Mouse (Mus musculus) forebrain, postnatal 0 days (tissue): ENCODE results near the gene Cask. TPM values are rescaled to one million over a fixed set of nuclear protein-coding genes. Genes with fewer than 3 reads are reported as not detected.
A peak's percentile ranks its signal among the peaks of the same experiment; 100 is the strongest.

Experiments
- ATAC-seq: fragments of 200-750 bp; cut with Nextera tagmentation; 2 replicates; pipeline ENCODE4 v1.8.0; 2017; ENCODE audit warnings: mild to moderate bottlenecking, moderate library complexity
- DNase-seq: peaks from one replicate; pipeline ENCODE4 v3.0.0-alpha.2; 2015
- H3K27ac ChIP-seq: fragments of 300-500 bp; sonication (generic); 2 replicates; pipeline ENCODE4 v1.5.1; 2014; ENCODE audit warnings: low read depth, mild to moderate bottlenecking, antibody characterized with exemption, low read length, moderate library complexity, mixed read lengths
- H3K27me3 ChIP-seq: fragments of 300-500 bp; sonication (generic); 2 replicates; pipeline ENCODE4 v1.6.1; 2014; ENCODE audit warnings: mild to moderate bottlenecking, low read length, mixed read lengths; ENCODE audit not compliant: insufficient read depth
- H3K36me3 ChIP-seq: fragments of 300-500 bp; sonication (generic); 2 replicates; pipeline ENCODE4 v1.6.1; 2014; ENCODE audit warnings: mild to moderate bottlenecking, moderate library complexity; ENCODE audit not compliant: insufficient read depth
- H3K4me1 ChIP-seq: fragments of 300-500 bp; sonication (generic); 2 replicates; pipeline ENCODE4 v1.6.1; 2014; ENCODE audit warnings: antibody characterized with exemption; ENCODE audit not compliant: insufficient read depth
- H3K4me2 ChIP-seq: fragments of 300-500 bp; sonication (generic); 2 replicates; pipeline ENCODE4 v1.6.1; 2014; ENCODE audit warnings: low read depth, mild to moderate bottlenecking, moderate library complexity
- H3K4me3 ChIP-seq: fragments of 300-500 bp; sonication (generic); 2 replicates; pipeline ENCODE4 v1.5.1; 2014; ENCODE audit warnings: low read depth, low read length, mixed read lengths
- H3K9ac ChIP-seq: fragments of 300-500 bp; sonication (generic); 2 replicates; pipeline ENCODE4 v1.6.1; 2014; ENCODE audit warnings: mild to moderate bottlenecking
- H3K9me3 ChIP-seq: fragments of 300-500 bp; sonication (generic); 2 replicates; pipeline ENCODE4 v1.6.1; 2016; ENCODE audit warnings: low read length
- CTCF ChIP-seq: sonication (generic); IDR thresholded peaks from 2 replicates; pipeline ENCODE4 v1.5.1; 2016; ENCODE audit warnings: antibody characterized with exemption, control low read depth, low read depth
- WGBS: fragments of 180-500 bp; shearing (Covaris S2); extraction: QIAGEN DNeasy Blood & Tissue Kit; methylation state at CpG from one replicate; pipeline ENCODE4 v1.1.7; 2014; 5-methylcytosine and 5-hydroxymethylcytosine counted together
- polyA plus RNA-seq: library from polyadenylated mRNA; unstranded; fragments of >200 nt; fragmentation: Nextera tagmentation; extraction: Ambion mirVana; gene quantifications from 2 replicates; pipeline ENCODE4 v1.2.1, GENCODE M21; 2015
- total RNA-seq: library from RNA; depleted of rRNA; stranded (reverse); fragments of >200 nt; gene quantifications from 2 replicates; pipeline ENCODE4 v1.2.3, GENCODE M21; 2014

Gene Cask
- total and polyA plus RNA-seq, 2 experiments from 2014 or later, result 57.9 to 183 TPM

DNA sequence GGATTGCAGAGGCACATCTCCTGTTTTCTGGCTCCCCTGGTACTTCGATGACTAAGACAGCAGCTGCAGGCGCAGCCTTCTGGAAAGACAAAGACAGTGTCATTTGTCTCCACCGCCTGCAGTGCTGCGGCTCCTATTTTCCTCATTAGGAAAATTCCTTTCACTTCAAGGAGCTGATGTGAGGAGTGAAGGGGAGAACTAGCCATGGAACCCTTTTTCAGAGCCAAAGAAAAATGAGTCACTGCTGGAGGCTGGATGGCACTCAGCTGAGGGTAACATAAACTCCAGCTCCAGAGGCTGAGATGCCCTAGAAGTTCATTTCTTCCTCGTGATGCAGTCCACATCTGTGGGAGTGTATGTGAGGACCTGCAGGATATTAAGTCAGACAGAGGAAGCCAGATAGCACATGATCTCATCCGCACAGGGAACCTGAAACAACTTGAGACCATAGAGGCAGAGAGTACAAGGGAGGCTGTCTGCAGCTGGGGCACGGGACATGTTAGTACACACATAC, 348.2 kb downstream of the Cask start:
- Histone ChIP-seq H3K4me2 (no peak overlapping the region), H3K36me3 (no peaks in the 10 kb centered on the region), H3K9me3 (no peaks in the 10 kb centered on the region), H3K27me3 (no peaks in the 10 kb centered on the region), H3K9ac (no peak overlapping the region), H3K27ac (peak overlapping the region; percentile 36), H3K4me1 (no peaks in the 10 kb centered on the region), H3K4me3 (no peak overlapping the region)
- ATAC-seq (peak; percentile 80), DNase-seq (peak; percentile 52)
- WGBS, result 50% methylated on average over 7 of the region's 7 CpGs
- TF ChIP-seq CTCF, result no peak

DNA sequence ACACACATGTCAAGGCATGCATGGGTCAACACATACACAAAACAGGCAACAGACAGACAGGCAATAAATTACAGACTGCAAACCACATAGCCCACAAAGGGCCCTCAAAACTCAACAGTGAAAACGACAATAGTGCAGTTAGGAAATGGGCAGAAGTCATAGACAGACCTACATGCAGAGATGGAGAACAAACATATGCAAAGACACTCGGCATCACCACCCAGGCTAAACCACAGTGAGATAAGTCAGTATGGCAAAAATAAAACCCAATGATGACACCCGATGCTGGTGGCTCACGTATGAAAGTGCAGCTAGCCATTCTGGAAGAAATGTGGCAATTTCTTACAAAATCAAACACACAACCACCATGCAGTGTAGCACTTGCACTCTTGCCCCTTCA, 350.9 kb downstream of the Cask start:
- H3K4me2 ChIP-seq, result no peak overlapping the region
- H3K9ac ChIP-seq, result no peak overlapping the region
- no peaks in the 10 kb centered on the region for H3K4me1 ChIP-seq
- DNase-seq, result no peak
- no peaks in the 10 kb centered on the region for H3K36me3 ChIP-seq
- no peak for TF ChIP-seq CTCF
- WGBS, result 91% methylated on average over 4 of the region's 4 CpGs
- H3K9me3 ChIP-seq, result no peaks in the 10 kb centered on the region
- H3K27ac ChIP-seq, result no peak overlapping the region
- H3K4me3 ChIP-seq, result no peak overlapping the region
- ATAC-seq, result no peak
- no peaks in the 10 kb centered on the region for H3K27me3 ChIP-seq

DNA sequence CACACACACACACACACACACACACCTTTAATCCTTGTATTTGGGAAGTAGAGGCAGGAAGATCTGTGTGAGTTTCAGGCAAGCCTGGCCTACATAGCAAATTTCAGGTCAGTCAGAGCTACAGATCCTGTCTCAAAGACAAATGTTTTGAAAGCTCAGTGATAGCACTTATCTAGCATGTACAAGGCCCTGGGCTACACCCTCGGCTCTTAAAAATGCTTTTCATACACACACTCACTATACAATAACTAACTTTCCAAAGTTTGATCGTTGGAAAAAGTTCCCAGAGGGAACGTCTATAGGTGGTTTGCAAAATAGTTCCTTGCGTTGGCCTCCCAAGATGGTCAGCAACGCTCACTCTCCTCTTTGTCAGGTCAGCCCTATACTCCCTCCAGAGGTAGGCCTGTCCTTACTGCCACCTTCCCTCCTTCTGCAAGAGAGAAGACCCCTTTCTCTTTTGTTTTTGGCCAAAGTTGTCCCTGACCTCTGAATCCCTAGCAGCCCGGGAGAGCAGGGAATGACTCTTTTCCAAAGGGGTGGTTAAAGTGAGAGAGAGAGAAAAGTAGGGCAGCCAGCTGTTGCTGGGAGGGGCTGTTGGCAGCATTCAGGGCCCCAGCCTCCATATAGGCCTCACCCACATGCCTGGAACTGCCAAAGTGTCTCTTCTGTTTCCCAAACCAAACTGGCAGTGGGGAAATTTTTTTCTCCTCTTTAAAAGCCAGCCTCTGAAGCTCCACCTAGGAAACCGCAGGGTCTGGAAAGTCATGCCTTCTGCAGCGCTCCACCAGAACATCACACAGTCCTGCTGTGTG, 356.1 kb downstream of the Cask start:
- no peak for TF ChIP-seq CTCF
- H3K27me3 ChIP-seq, result no peaks in the 10 kb centered on the region
- 83% methylated on average over 8 of the region's 8 CpGs for WGBS

DNA sequence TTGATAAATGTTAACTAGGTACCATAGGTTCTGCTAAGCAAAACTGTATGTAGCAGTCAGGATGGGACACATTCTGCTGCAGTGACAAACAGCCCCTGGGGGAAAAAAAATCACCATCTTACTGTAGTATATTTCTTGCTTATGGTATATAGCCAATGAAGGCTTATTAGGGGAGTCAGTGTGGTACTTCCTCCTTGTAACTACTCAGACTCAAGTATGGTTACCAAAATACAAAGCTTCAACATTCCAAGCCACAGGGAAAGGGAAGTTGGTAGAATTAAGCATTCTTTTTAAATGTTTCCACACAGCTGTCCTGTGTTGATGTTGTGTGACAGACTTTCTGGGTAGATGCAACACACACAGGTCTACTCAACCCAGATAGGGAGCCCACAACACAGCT, 358.2 kb downstream of the Cask start:
- no peak for TF ChIP-seq CTCF
- H3K4me1 ChIP-seq, result no peaks in the 10 kb centered on the region

More for the DNA sequence above, 356.1 kb downstream of the Cask start:
- no peak overlapping the region for H3K9ac ChIP-seq
- H3K4me3 ChIP-seq, result no peak overlapping the region
- H3K27ac ChIP-seq, result no peak overlapping the region
- DNase-seq (no peak), ATAC-seq (no peak)
- no peaks in the 10 kb centered on the region for H3K9me3 ChIP-seq
- H3K4me1 ChIP-seq, result no peaks in the 10 kb centered on the region
- no peaks in the 10 kb centered on the region for H3K36me3 ChIP-seq
- H3K4me2 ChIP-seq, result no peak overlapping the region

DNA sequence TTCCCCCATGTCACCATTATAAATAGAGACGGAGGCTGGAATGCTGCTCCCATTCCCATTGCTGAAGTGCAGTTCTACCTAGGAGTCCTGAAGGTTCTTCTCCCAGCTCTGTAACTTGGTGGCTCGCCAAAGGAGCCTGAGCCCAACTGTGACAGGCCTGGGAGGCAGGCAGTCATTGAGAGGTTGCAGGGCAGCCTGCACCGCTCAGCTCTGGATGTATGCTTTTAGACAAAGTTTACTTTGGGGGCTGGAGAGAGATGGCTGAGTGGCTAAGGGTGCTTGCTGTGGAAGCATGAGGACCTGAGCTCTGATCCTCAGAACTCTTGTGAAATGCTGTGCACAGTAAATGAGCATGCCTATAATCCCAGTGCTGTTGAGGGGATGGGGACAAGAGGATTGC, 360.2 kb downstream of the Cask start:
- Histone ChIP-seq H3K27ac (no peak overlapping the region), H3K9ac (no peak overlapping the region), H3K36me3 (no peaks in the 10 kb centered on the region), H3K4me2 (no peak overlapping the region), H3K4me3 (no peak overlapping the region), H3K9me3 (no peaks in the 10 kb centered on the region), H3K27me3 (no peaks in the 10 kb centered on the region), H3K4me1 (no peaks in the 10 kb centered on the region)
- no peak for DNase-seq
- no peak for ATAC-seq
- WGBS, result 69% methylated on average over 3 of the region's 3 CpGs
- TF ChIP-seq CTCF, result no peak

More for the DNA sequence above, 358.2 kb downstream of the Cask start:
- Histone ChIP-seq H3K27me3 (no peaks in the 10 kb centered on the region), H3K4me2 (no peak overlapping the region), H3K36me3 (no peaks in the 10 kb centered on the region), H3K9me3 (no peaks in the 10 kb centered on the region), H3K27ac (no peak overlapping the region), H3K4me3 (no peak overlapping the region), H3K9ac (no peak overlapping the region)
- DNase-seq (no peak), ATAC-seq (no peak)

DNA sequence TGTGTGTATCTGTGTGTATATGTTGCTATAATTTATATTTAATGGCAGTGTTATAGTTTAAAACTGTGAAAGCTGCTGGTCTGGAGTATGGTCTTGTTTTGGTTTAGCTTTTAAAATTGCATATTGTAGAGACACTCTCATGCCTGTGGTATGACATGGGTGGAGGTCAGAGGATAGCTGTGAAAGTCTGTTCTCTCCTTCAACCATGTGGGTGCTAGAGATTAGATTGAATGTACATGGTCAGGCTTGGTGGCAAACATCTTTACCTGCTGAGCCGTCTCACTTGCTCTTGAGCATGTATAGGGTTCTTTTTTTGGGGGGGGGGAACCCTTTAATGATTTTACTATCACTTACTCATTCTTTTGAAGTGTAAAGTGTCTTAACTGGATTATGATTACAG, 361.4 kb downstream of the Cask start:
- Histone ChIP-seq H3K27me3 (no peaks in the 10 kb centered on the region), H3K4me1 (no peaks in the 10 kb centered on the region), H3K9me3 (no peaks in the 10 kb centered on the region), H3K9ac (no peak overlapping the region), H3K4me2 (no peak overlapping the region), H3K36me3 (no peaks in the 10 kb centered on the region), H3K4me3 (no peak overlapping the region), H3K27ac (no peak overlapping the region)
- no peak for TF ChIP-seq CTCF
- WGBS, result 84% methylated on average over 1 of the region's 1 CpGs
- DNase-seq (no peak), ATAC-seq (no peak)

DNA sequence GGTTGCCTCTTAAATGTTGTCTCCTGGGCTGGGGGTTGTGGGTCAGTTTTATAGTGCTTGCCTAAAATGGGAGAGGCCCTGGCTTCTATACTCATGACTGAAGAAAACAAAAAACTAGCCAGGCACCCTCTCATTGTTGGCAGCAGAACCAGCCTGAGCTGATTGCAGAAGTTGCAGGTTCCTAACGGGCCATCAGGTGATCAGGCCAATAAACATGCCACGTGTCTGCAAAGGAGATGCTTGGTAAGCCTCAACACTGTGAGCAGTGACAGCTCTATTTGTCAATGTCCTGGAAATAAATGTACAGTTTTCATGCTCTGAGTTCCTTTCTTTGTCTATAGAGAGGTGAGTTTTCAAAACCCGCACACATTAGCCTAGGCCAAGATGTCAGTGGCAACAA, 362.2 kb downstream of the Cask start:
- Histone ChIP-seq H3K4me2 (no peak overlapping the region), H3K9me3 (no peaks in the 10 kb centered on the region), H3K27ac (no peak overlapping the region), H3K4me1 (no peaks in the 10 kb centered on the region), H3K4me3 (no peak overlapping the region), H3K27me3 (no peaks in the 10 kb centered on the region), H3K9ac (no peak overlapping the region), H3K36me3 (no peaks in the 10 kb centered on the region)
- 75% methylated on average over 3 of the region's 3 CpGs for WGBS
- DNase-seq (no peak), ATAC-seq (no peak)
- no peak for TF ChIP-seq CTCF
